8 mouse cellular contexts compared by ENCODE assay signal in genomic region chr11:119514967-119515636, GRCm38 (mm10). TPM values are rescaled to one million over a fixed set of nuclear protein-coding genes. Genes with fewer than 3 reads are reported as not detected.
DNase-seq lines count a peak whose midpoint lies in the region; ATAC-seq and TF ChIP-seq lines count a peak whose summit lies in the region.

No protein-coding gene starts in this region.

- H3K4me3 ChIP-seq in heart, embryonic 10.5 days: peak overlapping the region; percentile 54
- H3K4me3 ChIP-seq in forebrain, postnatal 0 days (ENCODE audit: low read depth, low read length): no peak overlapping the region
- no peak overlapping the region for H3K4me3 ChIP-seq in left cerebral cortex, adult 2 months
- H3K4me3 ChIP-seq in neural tube, embryonic 12.5 days: no peak overlapping the region

- peak; percentile 73 for TF ChIP-seq CTCF in forebrain, postnatal 0 days (IDR thresholded peaks at IDR 0.05; ENCODE audit: low read depth)
- TF ChIP-seq CTCF in left cerebral cortex, adult 2 months (IDR thresholded peaks at IDR 0.05): peak; percentile 48

- peak; percentile 84 for ATAC-seq in forebrain, postnatal 0 days
- peak; percentile 67 for ATAC-seq in neural tube, embryonic 12.5 days (ENCODE audit: low FRiP score, low read depth)

- peak overlapping the region; percentile 31; the same call in 1 of the 2 replicates for H3K9ac ChIP-seq in forebrain, postnatal 0 days
- peak overlapping the region; percentile 29; the same call in 1 of the 2 replicates for H3K9ac ChIP-seq in neural tube, embryonic 12.5 days

- H3K36me3 ChIP-seq in heart, embryonic 10.5 days: no peaks in the 10 kb centered on the region
- H3K36me3 ChIP-seq in forebrain, postnatal 0 days (ENCODE audit: insufficient read depth): no peaks in the 10 kb centered on the region
- no peaks in the 10 kb centered on the region for H3K36me3 ChIP-seq in neural tube, embryonic 12.5 days

- no peak overlapping the region for H3K27ac ChIP-seq in heart, embryonic 10.5 days
- H3K27ac ChIP-seq in forebrain, postnatal 0 days (ENCODE audit: low read depth, low read length): peak overlapping the region; percentile 15
- peak overlapping the region; percentile 94 for H3K27ac ChIP-seq in left cerebral cortex, adult 2 months
- H3K27ac ChIP-seq in neural tube, embryonic 12.5 days: peak overlapping the region; percentile 63

- DNase-seq in heart, embryonic 10.5 days (ENCODE audit: low spot score): no peak
- DNase-seq in heart, postnatal 25 days (ENCODE audit: low spot score): no peak
- DNase-seq in cerebellum, adult 18-20 months: peak; percentile 96 to 97
- DNase-seq in forebrain, postnatal 0 days: peak; percentile 77
- peak; percentile 52 to 70 for DNase-seq in left cerebral cortex, adult 2 months (ENCODE audit: extremely low spot score in 1 of 2, low spot score in 2 of 2)
- DNase-seq in urinary bladder, postnatal 25 days (ENCODE audit: low spot score): no peak
- DNase-seq in heart, adult 18-20 months: no peak

- 4% methylated on average over 21 of the region's 21 CpGs for WGBS in heart, embryonic 10.5 days
- 2% methylated on average over 21 of the region's 21 CpGs for WGBS in forebrain, postnatal 0 days
- WGBS in neural tube, embryonic 12.5 days: 2% methylated on average over 21 of the region's 21 CpGs

- peaks cover 79% of the 10 kb centered on the region for H3K27me3 ChIP-seq in heart, embryonic 10.5 days (ENCODE audit: insufficient read depth, poor library complexity, severe bottlenecking)
- no peaks in the 10 kb centered on the region for H3K27me3 ChIP-seq in forebrain, postnatal 0 days (ENCODE audit: insufficient read depth, low read length)
- no peaks in the 10 kb centered on the region for H3K27me3 ChIP-seq in neural tube, embryonic 12.5 days (replicated peaks)

- no peaks in the 10 kb centered on the region for H3K9me3 ChIP-seq in heart, embryonic 10.5 days
- no peaks in the 10 kb centered on the region for H3K9me3 ChIP-seq in forebrain, postnatal 0 days (ENCODE audit: low read length)
- H3K9me3 ChIP-seq in neural tube, embryonic 12.5 days: no peaks in the 10 kb centered on the region

- H3K4me2 ChIP-seq in forebrain, postnatal 0 days (ENCODE audit: low read depth): peak overlapping the region; percentile 30
- H3K4me2 ChIP-seq in neural tube, embryonic 12.5 days (replicated peaks): peak overlapping the region; percentile 52

- intact Hi-C loops in heart, postnatal 25 days (cut with DNase I): no loop called here
- intact Hi-C loops in left cerebral cortex, adult 2 months (cut with DNase I): loop anchor here (2.0 to 5.0 kb wide), 4 partner anchors 32 to 477 kb away; partner anchors contain the start of gene Nptx1

- H3K4me1 ChIP-seq in heart, embryonic 10.5 days: peaks cover 45% of the 10 kb centered on the region
- H3K4me1 ChIP-seq in forebrain, postnatal 0 days (ENCODE audit: insufficient read depth): peaks cover 32% of the 10 kb centered on the region
- peaks cover 53% of the 10 kb centered on the region for H3K4me1 ChIP-seq in neural tube, embryonic 12.5 days

RNA-seq across cellular contexts. Expression of gene Endov, which starts 24.0 kb away (rescaled TPM):
- polyA plus RNA-seq in heart, embryonic 10.5 days (2016; fragmentation: Nextera tagmentation; extraction: Ambion mirVana): 16.2 and 17.2 TPM in 2 replicates
- total RNA-seq in heart, postnatal 25 days (2021): 10 to 100 TPM in 1 of 2 experiments, 1 to 10 TPM in 1; 7.1 to 10.3 TPM
- 35.6 and 42.8 TPM in 2 replicates for total RNA-seq in forebrain, postnatal 0 days (2014; rRNA removed)
- 15.2 and 16.9 TPM in 2 replicates for polyA plus RNA-seq in forebrain, postnatal 0 days (2015; fragmentation: Nextera tagmentation; extraction: Ambion mirVana)
- 10 to 100 TPM; 31.3 to 35.3 TPM for total RNA-seq in left cerebral cortex, adult 2 months (2021)
- polyA plus RNA-seq in neural tube, embryonic 12.5 days (2016; fragmentation: Nextera tagmentation; extraction: Ambion mirVana): 24.0 and 26.1 TPM in 2 replicates
- total RNA-seq in heart, adult 18-20 months (2021): 1 to 10 TPM; 7.0 to 7.5 TPM

RNA-seq across cellular contexts. Expression of gene Nptx1, which starts 32.5 kb away (rescaled TPM):
- polyA plus RNA-seq in heart, embryonic 10.5 days (2016; fragmentation: Nextera tagmentation; extraction: Ambion mirVana): 0.49 and 0.88 TPM in 2 replicates
- under 1 TPM; 0.26 to 0.34 TPM for total RNA-seq in heart, postnatal 25 days (2021)
- 10.0 and 14.2 TPM in 2 replicates for total RNA-seq in forebrain, postnatal 0 days (2014; rRNA removed)
- 5.1 and 6.9 TPM in 2 replicates for polyA plus RNA-seq in forebrain, postnatal 0 days (2015; fragmentation: Nextera tagmentation; extraction: Ambion mirVana)
- 100 to 1,000 TPM; 247 to 272 TPM for total RNA-seq in left cerebral cortex, adult 2 months (2021)
- polyA plus RNA-seq in neural tube, embryonic 12.5 days (2016; fragmentation: Nextera tagmentation; extraction: Ambion mirVana): 14.8 and 16.1 TPM in 2 replicates
- total RNA-seq in heart, adult 18-20 months (2021): under 1 TPM; 0.07 to 0.13 TPM

Comparison
In these comparisons a context has a peak if more than half of its experiments do, and no peak if none do; other contexts are left out.
1. DNase-seq: peak in cerebellum, adult 18-20 months (2 of 2), forebrain, postnatal 0 days (single experiment) and left cerebral cortex, adult 2 months (2 of 2); none in heart, embryonic 10.5 days (single experiment), heart, postnatal 25 days (single experiment), urinary bladder, postnatal 25 days (single experiment) and heart, adult 18-20 months (0 of 2).
2. RNA of gene Nptx1, which starts 32.5 kb away (total RNA-seq): 247 to 272 TPM in left cerebral cortex, adult 2 months; 10.0 to 14.2 TPM in forebrain, postnatal 0 days, 0.26 to 0.34 TPM in heart, postnatal 25 days and 0.07 to 0.13 TPM in heart, adult 18-20 months; every median in the first group is over 10 times any median in the second.